Mouse (Mus musculus): ENCODE results near the gene Evx2.

DNA sequence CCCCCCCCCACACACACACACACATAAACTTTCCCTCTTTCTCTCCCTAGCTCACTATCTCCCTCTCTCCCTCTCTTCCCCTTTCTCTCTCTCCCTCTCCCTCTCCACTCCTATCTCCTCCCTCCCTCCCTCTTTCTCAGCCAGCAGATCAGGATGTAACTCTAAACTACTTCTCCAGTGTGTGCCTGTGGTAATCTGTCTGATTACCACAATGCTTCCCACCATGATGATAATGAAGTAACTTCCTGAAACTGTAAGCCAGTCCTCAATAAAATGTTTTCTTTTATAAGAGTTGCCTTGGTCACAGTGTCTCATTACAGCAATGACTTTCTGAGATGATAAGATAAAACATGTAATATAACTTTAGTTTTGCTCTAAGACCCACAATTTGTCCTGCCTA is 50.0 kb downstream of the Evx2 start:
- TF ChIP-seq CTCF (IDR thresholded peaks at IDR 0.05; ENCODE audit: low read depth), result no peak
- no peak for TF ChIP-seq EP300 (IDR thresholded peaks at IDR 0.05; ENCODE audit: low read depth)

All from liver, postnatal 0 days (tissue).